Mouse (Mus musculus): Measurements from ENCODE around the gene Olfr763. TPM values are rescaled to one million over a fixed set of nuclear protein-coding genes. Genes with fewer than 3 reads are reported as not detected.
"Not testable (repeated sequence)": the region's sequence is repeated elsewhere in the genome, so short reads cannot be mapped to it uniquely, and the experiment has no call there.

Olfr763 gene
- not detected in 2 replicates for polyA plus RNA-seq (2015; fragmentation: Nextera tagmentation; extraction: Ambion mirVana)

DNA sequence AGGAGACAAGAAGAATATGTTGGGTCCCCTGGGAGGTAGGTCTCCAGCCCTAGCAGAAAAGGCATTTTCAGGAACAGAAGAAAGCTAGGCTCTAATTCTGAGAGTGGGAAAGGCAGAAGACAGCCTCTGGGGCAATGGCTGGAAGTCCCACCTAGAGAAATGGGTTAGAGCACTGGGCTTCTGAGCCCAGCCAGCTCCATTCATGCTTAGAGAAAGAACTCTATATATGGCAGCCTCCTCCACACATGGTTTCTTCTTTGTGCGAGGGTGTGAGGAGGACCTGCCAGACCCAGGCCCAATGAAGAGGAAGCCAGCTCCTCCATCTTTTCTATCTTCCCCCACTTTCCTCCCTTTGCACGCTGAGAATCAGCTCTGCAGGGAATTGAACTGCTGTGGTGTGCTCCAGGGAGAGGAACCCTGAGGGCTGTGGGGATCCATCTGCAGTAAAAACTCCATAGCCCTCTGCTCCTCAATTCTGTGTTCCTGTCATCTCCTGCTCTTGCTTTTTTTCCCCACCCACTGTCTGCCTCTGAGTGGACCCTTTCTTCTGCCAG, at the start of gene Olfr763:
Gene Olfr763 (plus strand): TSS at position 504 of the 554 bp plus-strand sequence.
- Histone ChIP-seq H3K9ac (no peak within 1 kb of the TSS), H3K4me2 (no peak within 1 kb of the TSS), H3K27ac (no peak within 1 kb of the TSS), H3K9me3 (0 out of 2 replicates have a peak, but pooled peaks cover 2% of the 10 kb centered on the region), H3K4me3 (no peak within 1 kb of the TSS), H3K4me1 (no peaks in the 10 kb centered on the region), H3K36me3 (no peaks in the 10 kb centered on the region), H3K27me3 (no peaks in the 10 kb centered on the region)
- ATAC-seq (ENCODE audit: insufficient number of reproducible peaks, insufficient read depth, low FRiP score, low TSS enrichment, low read depth): no peak
- 71% methylated on average over 2 of the region's 2 CpGs for WGBS

DNA sequence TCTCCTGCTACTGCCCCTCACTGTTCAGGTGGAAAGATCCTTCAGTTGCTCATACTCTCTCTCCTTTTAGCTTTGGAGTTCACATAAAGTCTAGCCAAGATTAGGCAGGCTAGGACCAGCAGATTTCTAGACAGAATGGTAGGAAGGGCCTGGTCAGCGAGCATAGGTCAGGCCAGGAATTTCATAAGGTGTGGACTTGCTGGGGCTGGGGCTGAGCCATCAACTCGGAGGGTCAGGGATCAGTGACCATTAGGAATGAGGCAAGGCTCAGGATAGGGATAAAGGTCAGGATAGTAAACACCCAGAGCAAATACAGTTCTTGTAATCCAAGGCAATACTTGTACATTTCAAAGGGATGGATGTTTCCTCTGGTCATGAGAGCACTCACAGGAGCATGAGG, 45.6 kb upstream of the Olfr763 start:
- ATAC-seq (ENCODE audit: insufficient number of reproducible peaks, insufficient read depth, low FRiP score, low TSS enrichment, low read depth): no peak
- no peak overlapping the region for H3K9ac ChIP-seq
- 78% methylated on average over 2 of the region's 2 CpGs for WGBS

GRCm38 (mm10) chr10:128965871-128966270, 44.7 kb upstream of the Olfr763 start:
- no peak overlapping the region for H3K27ac ChIP-seq
- no peak overlapping the region for H3K4me2 ChIP-seq
- no peaks in the 10 kb centered on the region for H3K9me3 ChIP-seq
- 60% methylated on average over 6 of the region's 6 CpGs for WGBS
- 0 out of 2 replicates have a peak, but pooled peaks cover 8% of the 10 kb centered on the region for H3K27me3 ChIP-seq
- H3K4me3 ChIP-seq: no peak overlapping the region
- no peaks in the 10 kb centered on the region for H3K36me3 ChIP-seq
- H3K9ac ChIP-seq: no peak overlapping the region
- no peaks in the 10 kb centered on the region for H3K4me1 ChIP-seq
- no peak for ATAC-seq (ENCODE audit: insufficient number of reproducible peaks, insufficient read depth, low FRiP score, low TSS enrichment, low read depth)

More for the DNA sequence above, 45.6 kb upstream of the Olfr763 start:
- H3K9me3 ChIP-seq: no peaks in the 10 kb centered on the region
- no peak overlapping the region for H3K4me3 ChIP-seq
- no peak overlapping the region for H3K27ac ChIP-seq
- no peaks in the 10 kb centered on the region for H3K36me3 ChIP-seq
- H3K4me2 ChIP-seq: no peak overlapping the region
- no peaks in the 10 kb centered on the region for H3K4me1 ChIP-seq
- 0 out of 2 replicates have a peak, but pooled peaks cover 4% of the 10 kb centered on the region for H3K27me3 ChIP-seq

DNA sequence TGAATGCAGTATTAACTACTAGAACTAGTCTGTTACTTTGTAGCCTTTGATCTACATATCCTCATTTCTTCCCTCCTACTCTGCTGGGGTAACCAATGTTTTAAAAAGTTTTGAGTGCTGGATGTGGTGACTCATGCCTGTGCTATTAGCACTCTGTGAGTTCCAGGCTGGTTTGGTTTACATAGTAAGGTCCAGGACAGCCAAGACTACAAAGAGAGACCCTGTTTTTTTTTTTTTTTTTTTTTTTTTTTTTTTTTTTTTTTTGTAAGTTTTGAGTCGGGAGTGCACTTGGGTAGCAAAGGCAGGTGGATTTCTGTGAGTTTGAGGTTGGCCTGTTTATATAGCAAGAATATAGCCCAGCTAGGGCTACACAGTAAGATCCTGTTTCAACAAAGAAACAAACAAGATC, 42.2 kb upstream of the Olfr763 start:
- Histone ChIP-seq H3K9ac (no peak overlapping the region), H3K27me3 (0 out of 2 replicates have a peak, but pooled peaks cover 8% of the 10 kb centered on the region), H3K27ac (no peak overlapping the region), H3K4me3 (no peak overlapping the region), H3K4me1 (no peaks in the 10 kb centered on the region), H3K36me3 (no peaks in the 10 kb centered on the region), H3K4me2 (no peak overlapping the region), H3K9me3 (no peaks in the 10 kb centered on the region)
- no peak for ATAC-seq (ENCODE audit: insufficient number of reproducible peaks, insufficient read depth, low FRiP score, low TSS enrichment, low read depth)
- WGBS: 33% methylated on average over 1 of the region's 1 CpGs

GRCm38 (mm10) chr10:128970740-128971250, 39.8 kb upstream of the Olfr763 start:
- H3K4me2 ChIP-seq: no peak overlapping the region
- no peak for ATAC-seq (ENCODE audit: insufficient number of reproducible peaks, insufficient read depth, low FRiP score, low TSS enrichment, low read depth)
- 38% methylated on average over 1 of the region's 1 CpGs for WGBS

DNA sequence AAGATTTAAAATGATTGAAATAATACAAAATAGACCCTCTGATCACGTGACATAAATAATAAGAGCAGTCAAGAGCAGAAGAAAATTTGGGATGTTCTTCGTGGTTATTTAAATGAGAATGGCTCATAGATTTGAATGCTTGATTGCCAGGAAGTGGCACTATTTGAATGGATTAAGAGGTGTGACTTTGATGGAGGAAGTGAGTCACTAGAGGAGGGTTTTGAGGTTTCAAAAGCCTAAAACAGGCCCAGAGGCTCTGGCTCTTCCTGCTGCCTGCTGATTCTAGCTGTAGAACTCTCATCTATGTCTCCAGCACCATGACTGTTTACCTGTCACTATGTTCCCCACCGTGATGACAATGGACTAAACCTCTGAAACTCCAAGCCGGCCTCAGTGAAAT, 37.8 kb upstream of the Olfr763 start:
- H3K27ac ChIP-seq: no peak overlapping the region
- H3K9ac ChIP-seq: no peak overlapping the region
- no peaks in the 10 kb centered on the region for H3K4me1 ChIP-seq
- 0 out of 2 replicates have a peak, but pooled peaks cover 8% of the 10 kb centered on the region for H3K27me3 ChIP-seq
- no peak for ATAC-seq (ENCODE audit: insufficient number of reproducible peaks, insufficient read depth, low FRiP score, low TSS enrichment, low read depth)
- no peak overlapping the region for H3K4me3 ChIP-seq
- H3K36me3 ChIP-seq: no peaks in the 10 kb centered on the region
- 74% methylated on average over 4 of the region's 4 CpGs for WGBS
- no peak overlapping the region for H3K4me2 ChIP-seq
- H3K9me3 ChIP-seq: no peaks in the 10 kb centered on the region

More at GRCm38 (mm10) chr10:128970740-128971250, 39.8 kb upstream of the Olfr763 start:
- H3K4me3 ChIP-seq: no peak overlapping the region
- no peaks in the 10 kb centered on the region for H3K4me1 ChIP-seq
- no peak overlapping the region for H3K9ac ChIP-seq
- no peaks in the 10 kb centered on the region for H3K9me3 ChIP-seq
- no peak overlapping the region for H3K27ac ChIP-seq
- 0 out of 2 replicates have a peak, but pooled peaks cover 8% of the 10 kb centered on the region for H3K27me3 ChIP-seq
- H3K36me3 ChIP-seq: no peaks in the 10 kb centered on the region

- Histone ChIP-seq H3K9me3 (no peaks in the 10 kb centered on the region), H3K27ac (no peak overlapping the region), H3K4me1 (no peaks in the 10 kb centered on the region), H3K27me3 (no peaks in the 10 kb centered on the region), H3K4me3 (no peak overlapping the region), H3K9ac (no peak overlapping the region), H3K36me3 (no peaks in the 10 kb centered on the region), H3K4me2 (no peak overlapping the region)
- ATAC-seq (ENCODE audit: insufficient number of reproducible peaks, insufficient read depth, low FRiP score, low TSS enrichment, low read depth): no peak
- WGBS: 66% methylated on average over 3 of the region's 3 CpGs
Observed at GRCm38 (mm10) chr10:128976395-128976794, 34.2 kb upstream of the Olfr763 start.

DNA sequence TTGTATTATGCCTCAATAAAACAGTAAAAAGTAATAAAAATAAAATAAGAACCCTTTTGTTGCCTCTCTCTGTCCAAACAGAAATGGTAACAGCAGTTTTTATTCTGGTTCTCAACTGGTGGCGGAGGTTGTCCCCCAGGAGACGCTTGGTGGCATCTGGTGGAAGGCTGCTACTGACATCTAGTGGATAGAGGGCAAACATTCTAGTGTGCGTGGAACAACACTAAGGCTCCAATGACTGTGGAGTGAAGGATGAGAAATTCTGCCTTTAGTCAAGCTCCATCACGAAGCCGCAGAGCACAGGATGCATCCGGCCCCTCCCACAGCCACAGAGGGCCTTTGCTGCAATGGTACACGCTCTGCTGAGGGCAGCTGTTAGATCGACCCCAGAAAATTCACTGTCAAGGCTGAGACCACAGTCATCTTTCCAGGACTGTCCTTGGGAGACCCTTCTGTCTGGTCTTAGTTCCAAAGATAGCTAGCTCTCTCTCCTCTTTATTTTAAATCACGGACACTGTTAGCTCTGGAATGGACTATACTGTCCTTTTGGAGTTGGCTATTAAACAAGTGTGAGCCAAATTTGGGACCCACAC, 33.0 kb upstream of the Olfr763 start:
- no peak overlapping the region for H3K4me3 ChIP-seq
- H3K27me3 ChIP-seq: no peaks in the 10 kb centered on the region
- WGBS: 17% methylated on average over 9 of the region's 9 CpGs
- H3K4me2 ChIP-seq: no peak overlapping the region
- H3K9ac ChIP-seq: no peak overlapping the region; the same call in 1 of the 2 replicates
- H3K4me1 ChIP-seq: no peaks in the 10 kb centered on the region
- no peaks in the 10 kb centered on the region for H3K9me3 ChIP-seq
- H3K36me3 ChIP-seq: no peaks in the 10 kb centered on the region
- 0 out of 2 replicates have a peak, but pooled peaks have one; percentile 63 for ATAC-seq (ENCODE audit: insufficient number of reproducible peaks, insufficient read depth, low FRiP score, low TSS enrichment, low read depth)
- H3K27ac ChIP-seq: no peak overlapping the region

GRCm38 (mm10) chr10:128980644-128981365, 29.8 kb upstream of the Olfr763 start:
- Histone ChIP-seq H3K27ac (no peak overlapping the region), H3K4me1 (no peaks in the 10 kb centered on the region), H3K9ac (no peak overlapping the region), H3K27me3 (no peaks in the 10 kb centered on the region), H3K4me3 (no peak overlapping the region), H3K4me2 (no peak overlapping the region), H3K36me3 (no peaks in the 10 kb centered on the region), H3K9me3 (no peaks in the 10 kb centered on the region)
- WGBS: 47% methylated on average over 3 of the region's 3 CpGs
- ATAC-seq (ENCODE audit: insufficient number of reproducible peaks, insufficient read depth, low FRiP score, low TSS enrichment, low read depth): no peak

GRCm38 (mm10) chr10:128989131-128989530, 21.5 kb upstream of the Olfr763 start, which contains the start of gene Olfr9:
Gene Olfr9 (plus strand): TSS chr10:128989431.
- H3K4me2 ChIP-seq; H3K4me3 ChIP-seq; H3K4me1 ChIP-seq; H3K36me3 ChIP-seq; H3K9ac ChIP-seq; ATAC-seq (ENCODE audit: insufficient number of reproducible peaks, insufficient read depth, low FRiP score, low TSS enrichment, low read depth); H3K27me3 ChIP-seq; H3K27ac ChIP-seq; H3K9me3 ChIP-seq: not testable (repeated sequence)
- WGBS: 60% methylated on average over 1 of the region's 1 CpGs

DNA sequence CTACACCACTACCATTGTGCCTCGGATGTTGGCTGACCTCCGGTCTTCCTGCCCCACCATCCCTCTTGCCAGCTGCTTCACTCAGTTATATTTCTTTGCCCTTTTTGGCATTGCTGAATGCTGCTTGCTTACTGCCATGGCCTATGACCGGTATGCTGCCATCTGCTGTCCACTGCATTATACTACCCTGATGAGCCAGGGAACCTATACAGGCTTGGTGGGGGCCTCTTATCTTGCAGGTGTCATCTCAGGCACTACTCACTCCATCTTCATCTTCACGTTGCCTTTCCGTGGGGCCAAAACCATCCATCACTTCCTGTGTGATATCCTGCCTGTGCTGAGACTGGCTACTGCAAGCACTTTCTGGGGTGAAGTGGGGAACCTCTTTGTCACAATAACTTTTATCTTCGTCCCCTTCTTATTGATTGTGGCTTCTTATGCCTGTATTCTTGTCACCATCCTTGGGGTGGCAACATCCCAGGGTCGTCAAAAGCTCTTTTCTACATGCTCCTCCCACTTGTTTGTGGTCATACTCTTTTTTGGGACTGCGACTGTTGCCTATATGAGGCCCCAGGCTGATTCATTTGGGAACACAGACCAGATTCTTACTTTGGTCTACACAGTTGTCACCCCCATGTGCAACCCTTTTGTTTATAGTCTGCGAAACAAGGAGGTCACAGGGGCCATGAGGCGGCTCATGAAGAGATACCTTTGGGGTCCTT, 20.3 kb upstream of the Olfr763 start:
- not testable (repeated sequence) for H3K27ac ChIP-seq; H3K4me1 ChIP-seq; H3K36me3 ChIP-seq; H3K4me2 ChIP-seq; H3K9me3 ChIP-seq; H3K9ac ChIP-seq; H3K27me3 ChIP-seq; ATAC-seq (ENCODE audit: insufficient number of reproducible peaks, insufficient read depth, low FRiP score, low TSS enrichment, low read depth); H3K4me3 ChIP-seq
- WGBS: 63% methylated on average over 7 of the region's 10 CpGs
